Mouse (Mus musculus) limb, embryonic 12.5 days (tissue): ENCODE results near the gene Slc16a10. TPM values are rescaled to one million over a fixed set of nuclear protein-coding genes. Genes with fewer than 3 reads are reported as not detected.
A peak's percentile ranks its signal among the peaks of the same experiment; 100 is the strongest.

Experiments used
- ATAC-seq: fragments of 200-750 bp; cut with Nextera tagmentation; 2 replicates; pipeline ENCODE4 v1.8.0; 2017; ENCODE audit warnings: low read depth, moderate TSS enrichment; ENCODE audit not compliant: insufficient number of reproducible peaks, insufficient read depth, low FRiP score, low TSS enrichment
- H3K27ac ChIP-seq: fragments of 300-500 bp; sonication (generic); 2 replicates; pipeline ENCODE4 v1.5.1; 2016; ENCODE audit warnings: mild to moderate bottlenecking, moderate library complexity
- H3K27me3 ChIP-seq: fragments of 300-500 bp; sonication (generic); 2 replicates; pipeline ENCODE4 v1.6.1; 2016; ENCODE audit warnings: mild to moderate bottlenecking, moderate library complexity
- H3K36me3 ChIP-seq: fragments of 300-500 bp; sonication (generic); 2 replicates; pipeline ENCODE4 v1.6.1; 2016; ENCODE audit warnings: mild to moderate bottlenecking, moderate library complexity
- H3K4me1 ChIP-seq: fragments of 300-500 bp; sonication (generic); replicated peaks from 2 replicates; pipeline ENCODE4 v1.6.1; 2016
- H3K4me2 ChIP-seq: fragments of 300-500 bp; sonication (generic); 2 replicates; pipeline ENCODE4 v1.6.1; 2016; ENCODE audit warnings: mild to moderate bottlenecking, moderate library complexity
- H3K4me3 ChIP-seq: fragments of 300-500 bp; sonication (generic); replicated peaks from 2 replicates; pipeline ENCODE4 v1.5.1; 2016; ENCODE audit warnings: mild to moderate bottlenecking
- H3K9ac ChIP-seq: fragments of 300-500 bp; sonication (generic); replicated peaks from 2 replicates; pipeline ENCODE4 v1.6.1; 2016; ENCODE audit warnings: mild to moderate bottlenecking, moderate library complexity
- H3K9me3 ChIP-seq: fragments of 300-500 bp; sonication (generic); 2 replicates; pipeline ENCODE4 v1.6.1; 2016; ENCODE audit warnings: mild to moderate bottlenecking, moderate library complexity
- WGBS: fragments of 180-500 bp; shearing (Covaris S2); methylation state at CpG from one replicate; pipeline ENCODE4 v1.1.7; 2016; 5-methylcytosine and 5-hydroxymethylcytosine counted together
- polyA plus RNA-seq: library from polyadenylated mRNA; unstranded; fragments of >200 nt; fragmentation: Nextera tagmentation; extraction: Ambion mirVana; gene quantifications from 2 replicates; pipeline ENCODE4 v1.2.1, GENCODE M21; 2016

The Slc16a10 gene
- polyA plus RNA-seq, 1 experiment from 2014 or later, result 18.3 TPM

DNA sequence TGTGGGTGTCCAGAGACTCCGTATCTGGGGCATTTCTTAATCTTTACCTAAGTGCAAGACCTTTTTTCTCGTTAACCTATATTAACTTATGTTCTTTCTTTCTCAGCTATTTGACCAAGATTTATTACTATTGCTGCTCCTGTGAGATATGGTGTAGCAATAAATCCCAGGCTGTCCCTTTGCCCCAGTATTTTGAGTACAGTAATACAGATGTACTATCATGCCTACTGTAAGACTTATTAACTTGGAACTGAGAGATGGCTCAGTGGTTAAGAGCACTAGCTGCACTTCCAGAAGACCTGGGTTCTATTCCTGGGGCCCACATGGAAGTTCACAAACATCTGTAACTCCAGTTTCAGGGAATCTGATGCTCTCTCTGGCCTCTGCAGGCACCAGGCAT lies 91.3 kb downstream of the Slc16a10 start:
- Histone ChIP-seq H3K9me3 (no peaks in the 10 kb centered on the region), H3K4me1 (no peaks in the 10 kb centered on the region), H3K27me3 (no peaks in the 10 kb centered on the region), H3K4me3 (no peak overlapping the region), H3K4me2 (no peak overlapping the region), H3K27ac (no peak overlapping the region), H3K36me3 (no peaks in the 10 kb centered on the region), H3K9ac (no peak overlapping the region)
- no peak for ATAC-seq
- 81% methylated on average over 2 of the region's 2 CpGs for WGBS

DNA sequence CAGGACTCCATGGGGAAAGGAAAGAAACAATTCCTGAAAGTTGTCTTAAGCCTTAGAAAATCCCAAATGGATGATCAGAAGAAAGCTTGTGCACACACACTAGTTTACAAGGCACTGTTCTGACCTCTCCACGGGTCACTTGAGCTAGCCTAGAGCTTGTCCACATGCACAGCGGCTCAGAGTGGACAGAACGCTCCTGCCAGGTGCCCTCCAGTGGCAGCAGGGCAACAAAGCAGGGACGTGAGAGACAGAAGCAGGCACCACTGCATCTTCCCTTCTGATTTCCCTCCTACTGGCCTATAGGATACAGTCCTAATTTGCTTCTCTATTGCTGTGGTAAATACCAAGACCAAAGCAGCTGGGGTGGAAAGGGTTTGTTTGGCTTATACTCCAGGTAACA lies 100.7 kb downstream of the Slc16a10 start:
- no peaks in the 10 kb centered on the region for H3K27me3 ChIP-seq
- H3K4me1 ChIP-seq, result no peaks in the 10 kb centered on the region
- no peak overlapping the region for H3K4me2 ChIP-seq
- H3K4me3 ChIP-seq, result no peak overlapping the region
- no peak for ATAC-seq
- no peaks in the 10 kb centered on the region for H3K36me3 ChIP-seq
- H3K9me3 ChIP-seq, result no peaks in the 10 kb centered on the region
- H3K9ac ChIP-seq, result no peak overlapping the region
- WGBS, result 23% methylated on average over 4 of the region's 4 CpGs
- no peak overlapping the region for H3K27ac ChIP-seq

DNA sequence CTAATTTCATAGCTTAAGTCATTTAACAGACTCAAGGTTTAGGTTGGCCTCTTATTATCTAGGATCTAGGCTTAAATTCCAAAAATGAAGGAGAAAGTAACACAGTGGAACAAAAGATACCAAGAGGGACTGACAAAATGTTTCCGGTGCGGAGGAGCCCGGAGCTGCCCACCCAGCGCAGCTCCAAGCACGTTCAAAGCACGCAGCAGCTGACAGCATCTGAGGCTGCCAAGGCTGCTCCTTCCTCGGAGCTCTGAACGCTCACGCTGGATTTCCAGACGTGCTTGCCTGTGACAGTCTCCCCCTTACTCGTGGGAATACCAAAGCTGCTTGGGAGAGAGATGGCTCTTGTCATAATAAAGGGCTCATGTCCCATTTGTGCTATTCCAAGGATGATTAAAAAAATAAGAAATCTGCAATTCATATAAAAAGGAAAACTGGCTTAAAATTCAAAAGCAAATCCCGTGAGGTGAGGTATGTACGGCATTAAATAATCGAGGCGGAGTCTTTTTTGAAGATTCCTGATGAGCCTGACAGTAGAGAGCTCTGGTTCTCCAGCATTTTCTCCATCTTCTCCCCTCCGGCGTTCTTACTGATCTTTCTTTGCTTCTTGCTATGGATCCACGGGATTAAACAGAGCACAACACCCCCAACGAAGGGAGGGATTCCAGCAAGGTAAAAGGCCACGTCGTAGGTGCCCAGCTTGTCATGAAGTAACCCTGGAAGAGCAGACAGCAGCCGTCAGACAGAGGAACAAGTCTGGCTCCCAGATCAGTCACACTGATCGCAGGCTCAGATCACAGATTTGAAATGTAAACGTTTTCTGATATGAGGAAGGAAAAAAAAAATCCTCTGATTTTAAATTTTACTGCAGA lies 105.1 kb downstream of the Slc16a10 start:
- 78% methylated on average over 24 of the region's 24 CpGs for WGBS
- H3K4me2 ChIP-seq, result no peak overlapping the region

DNA sequence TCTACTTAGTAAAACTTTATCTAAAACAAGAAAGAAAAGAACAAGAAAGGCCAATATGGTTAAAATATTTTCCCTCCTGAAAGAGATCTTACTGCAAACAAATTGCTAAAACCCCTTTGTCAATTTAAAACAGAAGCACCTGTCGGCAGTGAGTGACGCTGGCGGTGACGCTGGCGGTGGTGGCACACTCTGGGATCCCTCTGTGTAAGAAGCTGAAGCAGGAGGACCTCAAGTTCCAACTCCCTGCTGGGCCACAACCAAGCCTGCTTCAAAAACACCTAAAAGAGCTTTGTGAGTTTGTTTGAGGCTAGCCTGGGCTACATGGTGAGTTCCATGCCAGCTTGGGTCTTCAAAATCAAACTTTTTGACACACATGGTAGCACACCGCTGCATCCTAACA lies 107.1 kb downstream of the Slc16a10 start:
- H3K36me3 ChIP-seq, result no peaks in the 10 kb centered on the region
- 94% methylated on average over 6 of the region's 6 CpGs for WGBS
- H3K4me3 ChIP-seq, result no peak overlapping the region

More for the DNA sequence above, 105.1 kb downstream of the Slc16a10 start:
- ATAC-seq, result no peak
- Histone ChIP-seq H3K4me1 (no peaks in the 10 kb centered on the region), H3K9ac (no peak overlapping the region), H3K4me3 (no peak overlapping the region), H3K27me3 (no peaks in the 10 kb centered on the region), H3K36me3 (no peaks in the 10 kb centered on the region), H3K9me3 (no peaks in the 10 kb centered on the region), H3K27ac (no peak overlapping the region)

DNA sequence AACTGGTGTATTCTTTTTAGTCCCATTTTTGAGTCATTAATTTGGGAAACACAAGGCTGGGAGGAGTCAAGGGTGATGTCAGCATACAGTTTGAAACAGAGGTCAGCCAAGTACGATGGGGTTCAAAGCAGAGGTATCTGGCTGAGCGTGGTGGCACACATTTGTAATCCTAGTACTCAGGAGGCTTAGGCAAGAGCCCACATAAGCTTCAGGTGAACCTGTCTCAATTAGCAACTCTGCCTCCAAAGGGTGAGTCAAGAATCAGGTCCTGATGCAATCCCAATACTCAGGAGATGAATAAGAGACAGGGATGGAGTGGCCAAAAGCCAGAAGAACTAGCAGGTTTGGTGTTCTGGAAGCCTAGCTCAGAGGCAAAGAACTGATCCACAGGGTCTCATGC lies 109.2 kb downstream of the Slc16a10 start:
- Histone ChIP-seq H3K27me3 (no peaks in the 10 kb centered on the region), H3K4me2 (no peak overlapping the region), H3K9me3 (no peaks in the 10 kb centered on the region), H3K27ac (no peak overlapping the region), H3K4me1 (no peaks in the 10 kb centered on the region), H3K4me3 (no peak overlapping the region), H3K9ac (no peak overlapping the region), H3K36me3 (no peaks in the 10 kb centered on the region)
- 75% methylated on average over 2 of the region's 2 CpGs for WGBS
- ATAC-seq, result no peak

More for the DNA sequence above, 107.1 kb downstream of the Slc16a10 start:
- Histone ChIP-seq H3K9ac (no peak overlapping the region), H3K27me3 (no peaks in the 10 kb centered on the region), H3K4me1 (no peaks in the 10 kb centered on the region), H3K4me2 (no peak overlapping the region), H3K9me3 (no peaks in the 10 kb centered on the region), H3K27ac (no peak overlapping the region)
- no peak for ATAC-seq

DNA sequence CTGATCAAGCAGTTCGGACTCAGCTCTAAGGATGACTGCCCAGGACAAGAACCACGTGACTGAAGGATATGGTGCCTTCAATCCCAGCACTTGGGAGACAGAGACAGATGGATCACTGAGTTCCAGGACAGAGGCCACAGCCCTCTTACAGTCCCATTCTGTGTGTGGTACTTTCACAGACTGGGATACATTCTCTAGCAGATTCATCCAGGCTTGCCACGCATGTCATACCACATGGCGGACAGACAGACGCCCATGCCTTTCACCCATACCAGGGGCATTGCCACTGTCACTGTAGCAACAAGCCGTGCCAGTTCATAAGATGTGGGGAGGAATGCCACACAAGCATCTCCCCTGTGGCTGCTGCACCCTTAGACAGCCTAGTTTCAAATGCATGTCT lies 111.3 kb downstream of the Slc16a10 start:
- peaks cover 7% of the 10 kb centered on the region; the same call in 1 of the 2 replicates for H3K9me3 ChIP-seq
- no peaks in the 10 kb centered on the region for H3K27me3 ChIP-seq
- H3K4me3 ChIP-seq, result no peak overlapping the region
- no peaks in the 10 kb centered on the region for H3K4me1 ChIP-seq
- no peaks in the 10 kb centered on the region for H3K36me3 ChIP-seq
- H3K4me2 ChIP-seq, result no peak overlapping the region
- no peak overlapping the region for H3K9ac ChIP-seq
- no peak for ATAC-seq
- 92% methylated on average over 6 of the region's 6 CpGs for WGBS
- no peak overlapping the region for H3K27ac ChIP-seq

DNA sequence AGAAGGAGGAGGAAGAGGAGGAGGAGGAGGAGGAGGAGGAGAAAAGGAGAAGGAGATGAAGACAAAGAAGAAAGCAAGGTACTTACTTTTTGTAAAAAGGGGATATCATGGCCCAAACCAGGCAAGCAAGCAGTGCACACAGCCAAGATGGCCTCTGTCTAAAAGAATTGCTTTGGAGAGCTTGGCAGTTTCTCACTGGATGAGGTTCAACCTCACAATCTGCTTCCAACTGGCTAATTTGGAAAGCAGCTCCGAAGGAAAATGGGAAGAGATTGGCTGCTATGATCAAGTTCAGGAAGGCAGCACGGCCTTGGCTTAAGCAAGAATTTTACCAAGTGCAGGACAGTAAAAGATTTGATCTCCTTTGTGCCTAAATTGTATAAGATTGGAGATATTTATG lies 112.4 kb downstream of the Slc16a10 start:
- Histone ChIP-seq H3K4me3 (no peak overlapping the region), H3K36me3 (no peaks in the 10 kb centered on the region), H3K4me1 (peaks cover 8% of the 10 kb centered on the region), H3K27me3 (no peaks in the 10 kb centered on the region), H3K9ac (no peak overlapping the region), H3K4me2 (no peak overlapping the region), H3K9me3 (peaks cover 7% of the 10 kb centered on the region; the same call in 1 of the 2 replicates), H3K27ac (no peak overlapping the region)
- ATAC-seq, result no peak
- WGBS, result 89% methylated on average over 2 of the region's 2 CpGs

DNA sequence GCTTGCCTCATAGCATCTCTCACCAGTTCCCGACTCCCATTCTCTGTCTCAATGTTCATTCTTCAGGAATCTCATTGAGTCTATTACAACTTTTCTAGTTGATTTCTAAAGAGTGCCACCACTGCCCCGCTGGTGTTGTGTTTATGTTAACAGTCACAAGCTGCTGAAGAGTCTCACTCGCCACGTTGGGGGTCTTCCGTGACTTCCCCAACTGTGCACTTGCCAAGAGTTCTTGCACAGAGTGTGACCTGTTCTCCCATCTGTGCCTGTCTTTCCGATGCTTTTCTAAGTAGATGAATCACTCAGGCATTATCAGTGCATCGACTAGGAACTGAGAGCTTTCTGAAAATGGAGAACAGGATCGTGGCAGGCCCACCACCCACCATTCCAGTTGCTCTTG lies 114.0 kb downstream of the Slc16a10 start:
- ATAC-seq, result no peak
- Histone ChIP-seq H3K27me3 (0 out of 2 replicates have a peak, but pooled peaks cover 4% of the 10 kb centered on the region), H3K4me1 (peaks cover 9% of the 10 kb centered on the region), H3K36me3 (no peaks in the 10 kb centered on the region), H3K9me3 (peaks cover 7% of the 10 kb centered on the region; the same call in 1 of the 2 replicates), H3K27ac (no peak overlapping the region), H3K4me2 (no peak overlapping the region), H3K9ac (no peak overlapping the region), H3K4me3 (no peak overlapping the region)
- 87% methylated on average over 8 of the region's 8 CpGs for WGBS

DNA sequence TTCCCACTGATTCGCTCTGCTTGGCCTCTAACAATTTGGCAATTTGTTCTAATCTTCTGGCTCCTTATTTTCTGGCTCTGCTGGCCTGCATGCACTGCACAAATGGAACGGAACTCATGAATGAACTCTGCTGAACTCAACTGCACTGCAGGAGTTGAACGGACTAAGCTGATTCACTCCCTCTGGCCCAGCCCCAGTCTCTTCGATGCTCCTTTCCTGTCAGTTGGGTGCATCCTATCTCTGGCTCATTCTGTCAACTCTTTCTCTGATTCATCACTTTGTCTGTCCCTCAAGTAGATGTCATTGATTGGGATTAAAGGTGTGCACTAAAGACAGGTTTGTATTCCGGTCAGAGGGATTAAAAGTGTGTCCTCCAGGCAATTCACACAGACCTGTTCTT lies 115.5 kb downstream of the Slc16a10 start:
- H3K9me3 ChIP-seq, result peaks cover 7% of the 10 kb centered on the region; the same call in 1 of the 2 replicates
- no peak overlapping the region for H3K27ac ChIP-seq
- H3K36me3 ChIP-seq, result no peaks in the 10 kb centered on the region
- H3K4me3 ChIP-seq, result no peak overlapping the region
- WGBS, result 97% methylated on average over 5 of the region's 5 CpGs
- H3K27me3 ChIP-seq, result 0 out of 2 replicates have a peak, but pooled peaks cover 4% of the 10 kb centered on the region
- no peak for ATAC-seq
- no peak overlapping the region for H3K9ac ChIP-seq
- H3K4me2 ChIP-seq, result no peak overlapping the region
- peaks cover 9% of the 10 kb centered on the region for H3K4me1 ChIP-seq

DNA sequence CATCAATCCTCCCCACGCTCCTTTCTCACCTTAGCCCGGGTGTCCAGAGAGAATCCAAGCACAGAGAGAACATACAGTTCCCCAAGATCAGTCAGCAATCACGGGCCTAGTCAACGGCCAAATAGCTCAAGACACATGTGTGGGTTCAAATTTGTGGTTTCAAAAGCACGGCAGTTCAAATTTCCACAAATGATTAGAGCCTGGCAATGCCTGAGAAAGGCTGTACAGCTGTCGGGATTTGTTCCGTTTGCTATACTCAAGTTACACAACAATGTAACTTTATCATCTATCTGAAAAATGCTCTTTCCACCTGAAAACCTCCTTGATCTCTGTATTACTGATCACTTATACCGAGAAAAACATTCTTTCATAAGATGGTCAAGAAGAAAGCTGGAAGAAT lies 116.5 kb downstream of the Slc16a10 start:
- H3K4me1 ChIP-seq, result peaks cover 11% of the 10 kb centered on the region
- 49% methylated on average over 8 of the region's 8 CpGs for WGBS
- H3K4me2 ChIP-seq, result peak overlapping the region; percentile 95
- peak overlapping the region; percentile 57 for H3K4me3 ChIP-seq
- no peaks in the 10 kb centered on the region for H3K36me3 ChIP-seq
- H3K27ac ChIP-seq, result peak overlapping the region; percentile 73; the same call in 1 of the 2 replicates
- H3K27me3 ChIP-seq, result 0 out of 2 replicates have a peak, but pooled peaks cover 4% of the 10 kb centered on the region
- H3K9ac ChIP-seq, result peak overlapping the region; percentile 66
- no peak for ATAC-seq
- H3K9me3 ChIP-seq, result peaks cover 7% of the 10 kb centered on the region; the same call in 1 of the 2 replicates

DNA sequence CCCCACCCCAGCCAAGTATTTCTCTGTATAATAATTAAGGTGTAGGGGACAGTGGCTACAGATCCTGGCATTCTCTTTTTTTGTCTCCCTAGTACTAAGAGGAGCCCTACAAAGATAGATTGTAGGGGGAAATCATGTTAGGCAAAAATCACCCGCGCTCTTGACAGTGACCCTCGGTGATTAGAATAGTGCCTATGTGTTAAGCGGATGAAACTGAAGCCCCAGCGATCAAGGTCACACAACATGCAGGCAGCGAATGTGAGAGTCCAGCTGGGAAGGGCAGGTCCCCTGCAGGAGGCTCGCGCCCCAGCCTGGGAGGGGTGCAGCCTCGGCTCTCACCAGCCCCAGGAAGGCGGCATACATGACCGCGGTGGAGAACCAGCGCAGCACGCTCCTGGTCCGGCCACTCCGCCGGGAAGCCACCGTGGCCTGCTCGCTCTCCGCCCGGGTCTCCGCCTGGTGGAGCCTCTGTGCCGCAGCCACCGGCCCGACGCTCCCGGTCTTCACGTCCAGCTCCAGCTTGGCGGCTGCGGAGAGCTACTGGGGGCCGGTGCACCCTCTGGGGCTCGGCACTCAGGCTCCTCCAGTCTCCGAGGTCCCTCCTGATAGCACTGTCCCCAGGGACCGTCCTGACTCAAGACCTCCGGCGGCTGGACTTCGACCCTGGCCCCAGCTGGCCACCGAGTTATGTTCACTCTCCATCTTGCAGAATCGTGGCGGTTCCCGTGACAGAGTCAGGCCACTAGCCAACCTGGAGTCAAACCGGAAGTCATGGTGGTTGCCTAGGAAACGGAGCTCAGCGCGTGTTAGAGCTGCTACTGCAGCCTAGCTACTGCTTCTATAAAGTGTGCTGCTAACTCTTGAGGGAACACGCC lies 117.3 kb downstream of the Slc16a10 start, which contains the start of gene Mfsd4b1:
Mfsd4b1 (minus strand) TSS at position 715 of the 875 bp plus-strand sequence.
- under 1% methylated on average over 46 of the region's 46 CpGs for WGBS
- Histone ChIP-seq H3K4me2 (peak within 1 kb of the TSS; percentile 95), H3K27me3 (0 out of 2 replicates have a peak, but pooled peaks cover 4% of the 10 kb centered on the region), H3K36me3 (no peaks in the 10 kb centered on the region), H3K27ac (peak within 1 kb of the TSS; percentile 73), H3K9ac (peak within 1 kb of the TSS; percentile 66), H3K9me3 (peaks cover 7% of the 10 kb centered on the region; the same call in 1 of the 2 replicates), H3K4me1 (peaks cover 14% of the 10 kb centered on the region), H3K4me3 (peak within 1 kb of the TSS; percentile 57)
- ATAC-seq, result peak; percentile 96
